Mouse (Mus musculus) midbrain, embryonic 11.5 days (tissue): ENCODE data around the gene Mief2. TPM values are rescaled to one million over a fixed set of nuclear protein-coding genes. Genes with fewer than 3 reads are reported as not detected.

Experiments
- ATAC-seq: fragments of 200-750 bp; cut with Nextera tagmentation; 2 replicates; pipeline ENCODE4 v1.8.0; 2017; ENCODE audit warnings: moderate TSS enrichment, moderate library complexity; ENCODE audit not compliant: low FRiP score
- DNase-seq: peaks from one replicate; pipeline ENCODE4 v3.0.0; 2015; ENCODE audit warnings: low spot score; ENCODE audit errors: missing footprints
- H3K27ac ChIP-seq: fragments of 300-500 bp; sonication (generic); 2 replicates; pipeline ENCODE4 v1.5.1; 2014; ENCODE audit warnings: low read depth, low read length
- H3K27me3 ChIP-seq: fragments of 300-500 bp; sonication (generic); 2 replicates; pipeline ENCODE4 v1.6.1; 2014; ENCODE audit warnings: mild to moderate bottlenecking, low read length, moderate library complexity, mixed read lengths; ENCODE audit not compliant: control insufficient read depth, insufficient read depth
- H3K36me3 ChIP-seq: fragments of 300-500 bp; sonication (generic); 2 replicates; pipeline ENCODE4 v1.6.1; 2014; ENCODE audit warnings: mild to moderate bottlenecking, low read length, moderate library complexity, mixed read lengths; ENCODE audit not compliant: control insufficient read depth, insufficient read depth
- H3K4me1 ChIP-seq: fragments of 300-500 bp; sonication (generic); 2 replicates; pipeline ENCODE4 v1.6.1; 2014; ENCODE audit warnings: low read length; ENCODE audit not compliant: control insufficient read depth, insufficient read depth
- H3K4me2 ChIP-seq: fragments of 300-500 bp; sonication (generic); 2 replicates; pipeline ENCODE4 v1.6.1; 2014; ENCODE audit warnings: mild to moderate bottlenecking, moderate library complexity
- H3K4me3 ChIP-seq: fragments of 300-500 bp; sonication (generic); 2 replicates; pipeline ENCODE4 v1.5.1; 2014; ENCODE audit warnings: low read depth, low read length
- H3K9ac ChIP-seq: fragments of 300-500 bp; sonication (generic); 2 replicates; pipeline ENCODE4 v1.6.1; 2014; ENCODE audit warnings: low read length
- H3K9me3 ChIP-seq: fragments of 300-500 bp; sonication (generic); 2 replicates; pipeline ENCODE4 v1.6.1; 2016; ENCODE audit warnings: low read length; ENCODE audit not compliant: control insufficient read depth
- WGBS: fragments of 180-500 bp; shearing (Covaris S2); extraction: QIAGEN DNeasy Blood & Tissue Kit; methylation state at CpG from one replicate; pipeline ENCODE4 v1.1.7; 2014; 5-methylcytosine and 5-hydroxymethylcytosine counted together
- polyA plus RNA-seq: library from polyadenylated mRNA; unstranded; fragments of >200 nt; fragmentation: Nextera tagmentation; extraction: Ambion mirVana; gene quantifications from 2 replicates; pipeline ENCODE4 v1.2.1, GENCODE M21; 2014

The Mief2 gene
- polyA plus RNA-seq, 1 experiment from 2014 or later = 13.6 TPM

DNA sequence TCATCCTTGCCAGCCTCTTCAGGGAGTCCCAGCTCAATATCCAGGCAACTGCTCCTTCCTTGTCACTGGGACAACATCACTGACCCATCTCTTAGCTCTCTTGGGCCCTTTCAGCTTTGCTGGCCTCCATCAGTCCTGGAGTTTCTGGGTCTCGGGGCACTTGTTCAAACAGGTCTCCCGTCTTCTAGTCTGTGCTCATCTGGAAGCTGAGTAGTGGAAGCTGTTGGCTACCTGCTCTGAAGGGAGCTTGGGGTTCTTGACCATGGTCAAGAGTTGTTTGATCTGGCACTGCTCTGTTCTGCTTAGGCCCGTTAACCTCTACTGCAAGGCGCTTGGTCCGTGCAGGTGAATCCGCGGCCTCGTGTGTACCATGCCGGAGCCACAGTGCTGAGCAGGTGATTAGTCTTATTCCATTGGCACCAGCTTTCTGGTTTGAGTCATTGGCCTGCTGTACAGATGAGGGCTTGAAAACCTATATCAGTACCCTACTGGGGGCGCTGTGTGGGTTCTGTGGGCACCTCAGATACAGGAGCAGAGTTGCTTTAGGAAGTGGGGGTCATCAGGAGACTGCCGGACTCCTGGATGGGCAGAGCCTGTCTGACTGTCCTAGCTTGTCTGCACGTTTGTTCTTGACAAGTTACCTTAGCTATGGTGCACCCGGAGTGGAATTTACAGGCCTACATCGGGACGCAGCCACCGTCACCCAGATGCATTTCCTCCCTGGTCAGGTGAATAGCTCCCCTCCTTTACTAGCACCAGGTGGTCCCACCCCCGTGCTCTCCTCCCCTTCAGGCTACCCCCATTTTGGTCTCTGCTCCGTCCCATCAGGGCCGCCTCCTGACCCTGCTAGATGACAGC lies 23.9 kb upstream of the Mief2 start:
- no peak overlapping the region for H3K4me3 ChIP-seq
- H3K4me1 ChIP-seq = peaks cover 21% of the 10 kb centered on the region
- peaks cover 27% of the 10 kb centered on the region for H3K36me3 ChIP-seq
- no peak overlapping the region for H3K27ac ChIP-seq
- DNase-seq (peak; percentile 74), ATAC-seq (no peak)
- H3K4me2 ChIP-seq = no peak overlapping the region
- no peaks in the 10 kb centered on the region for H3K27me3 ChIP-seq
- no peaks in the 10 kb centered on the region for H3K9me3 ChIP-seq
- no peak overlapping the region for H3K9ac ChIP-seq
- WGBS = 92% methylated on average over 19 of the region's 19 CpGs

DNA sequence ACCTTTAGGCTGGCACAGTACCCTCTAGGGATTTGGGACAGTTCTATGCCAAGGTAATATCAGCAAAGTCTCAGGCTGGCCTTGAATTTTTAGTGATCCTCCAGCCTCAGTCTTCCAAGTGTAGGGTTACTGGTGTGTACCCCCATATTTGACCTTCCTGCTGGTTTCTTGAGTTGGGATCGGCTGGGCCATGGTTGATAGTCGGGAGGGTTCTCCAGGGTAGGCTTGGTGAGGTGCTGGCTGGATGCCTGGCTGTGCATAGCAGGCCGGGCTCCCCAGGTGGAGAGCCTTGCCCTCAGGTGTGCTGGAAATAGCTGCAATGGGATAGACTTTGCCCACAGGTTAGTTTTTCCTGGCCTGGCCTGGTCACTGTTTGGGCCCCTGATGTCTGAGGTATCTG lies 22.9 kb upstream of the Mief2 start:
- peaks cover 36% of the 10 kb centered on the region for H3K36me3 ChIP-seq
- DNase-seq (peak; percentile 72), ATAC-seq (no peak)
- no peaks in the 10 kb centered on the region for H3K9me3 ChIP-seq
- H3K27ac ChIP-seq = no peak overlapping the region
- no peak overlapping the region for H3K4me2 ChIP-seq
- 94% methylated on average over 3 of the region's 3 CpGs for WGBS
- H3K9ac ChIP-seq = no peak overlapping the region
- H3K4me1 ChIP-seq = peaks cover 21% of the 10 kb centered on the region
- no peaks in the 10 kb centered on the region for H3K27me3 ChIP-seq
- no peak overlapping the region for H3K4me3 ChIP-seq

DNA sequence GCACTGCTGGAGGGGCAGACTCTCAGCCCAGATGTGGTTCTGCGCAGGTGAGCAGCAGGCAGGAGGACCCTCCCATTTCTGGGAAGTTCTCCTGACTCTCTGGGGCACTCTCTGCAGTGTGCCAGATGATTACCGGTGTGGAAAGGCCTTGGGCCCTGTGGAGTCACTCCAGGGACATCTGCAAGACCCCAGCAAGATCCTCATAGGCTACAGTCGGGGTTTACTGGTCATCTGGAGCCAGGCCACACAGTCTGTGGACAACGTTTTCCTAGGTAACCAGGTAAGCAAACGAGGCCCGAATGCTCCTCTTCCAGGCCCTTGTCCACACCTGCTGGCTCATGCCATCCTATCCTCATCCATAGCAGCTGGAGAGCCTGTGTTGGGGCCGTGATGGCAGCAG lies 22.1 kb upstream of the Mief2 start:
- peak; percentile 61 for DNase-seq
- no peaks in the 10 kb centered on the region for H3K9me3 ChIP-seq
- H3K4me2 ChIP-seq = no peak overlapping the region
- no peak overlapping the region for H3K9ac ChIP-seq
- H3K4me1 ChIP-seq = peaks cover 14% of the 10 kb centered on the region
- ATAC-seq = no peak
- peaks cover 44% of the 10 kb centered on the region for H3K36me3 ChIP-seq
- no peak overlapping the region for H3K4me3 ChIP-seq
- no peaks in the 10 kb centered on the region for H3K27me3 ChIP-seq
- no peak overlapping the region for H3K27ac ChIP-seq
- 93% methylated on average over 7 of the region's 7 CpGs for WGBS

DNA sequence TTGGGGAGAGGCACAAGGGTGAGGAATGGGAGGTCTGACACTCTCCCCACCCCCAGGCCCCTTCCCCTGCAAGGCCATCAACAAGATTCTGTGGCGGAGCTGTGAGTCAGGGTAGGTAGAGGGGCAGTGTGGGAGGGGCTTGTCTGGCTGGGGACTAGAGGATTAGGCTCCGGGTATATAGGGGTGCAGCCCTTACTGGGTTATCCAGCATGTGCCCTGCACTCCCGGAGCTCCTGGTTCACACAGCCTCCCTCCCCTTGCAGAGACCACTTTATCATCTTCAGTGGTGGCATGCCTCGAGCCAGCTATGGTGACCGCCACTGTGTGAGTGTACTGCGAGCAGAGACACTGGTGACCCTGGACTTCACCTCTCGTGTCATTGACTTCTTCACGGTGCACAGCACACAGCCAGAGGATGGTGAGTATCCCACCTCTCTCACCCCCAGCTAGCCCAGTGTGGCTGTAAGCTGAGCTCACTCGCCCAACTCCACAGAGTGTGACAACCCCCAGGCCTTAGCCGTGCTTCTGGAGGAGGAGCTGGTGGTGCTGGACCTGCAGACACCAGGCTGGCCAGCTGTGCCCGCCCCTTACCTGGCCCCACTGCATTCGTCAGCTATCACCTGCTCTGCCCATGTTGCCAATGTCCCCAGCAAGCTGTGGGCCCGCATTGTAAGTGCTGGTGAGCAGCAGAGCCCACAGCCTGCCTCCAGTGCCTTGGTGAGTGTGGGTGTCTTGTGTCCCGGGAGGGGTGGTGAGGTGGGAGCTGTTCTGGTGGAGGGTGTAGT lies 21.3 kb upstream of the Mief2 start:
- Histone ChIP-seq H3K36me3 (peaks cover 52% of the 10 kb centered on the region), H3K4me3 (no peak overlapping the region), H3K9me3 (no peaks in the 10 kb centered on the region), H3K4me1 (peaks cover 6% of the 10 kb centered on the region), H3K27me3 (no peaks in the 10 kb centered on the region), H3K9ac (no peak overlapping the region), H3K4me2 (no peak overlapping the region), H3K27ac (no peak overlapping the region)
- DNase-seq = peak; percentile 62
- no peak for ATAC-seq
- 87% methylated on average over 14 of the region's 14 CpGs for WGBS

DNA sequence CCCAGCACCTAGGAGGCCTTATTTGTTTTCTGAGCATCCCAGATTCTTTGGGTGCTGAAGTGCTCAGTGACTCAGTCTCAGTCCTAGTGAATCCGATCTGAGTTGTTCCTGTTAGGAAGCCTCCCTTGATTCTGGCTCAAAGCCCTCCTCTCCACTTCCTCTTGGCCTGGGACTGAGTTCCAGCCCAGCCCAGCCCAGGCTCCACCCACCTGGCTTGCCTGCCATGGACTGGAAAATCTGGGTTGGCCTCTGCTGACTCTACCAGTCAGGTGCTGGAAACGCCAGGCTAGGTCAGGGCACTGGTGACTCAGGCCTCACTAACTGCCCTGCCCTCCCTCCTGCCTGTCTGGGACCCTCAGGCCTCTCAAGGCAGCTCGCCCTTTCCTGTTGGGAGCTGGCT lies 20.5 kb upstream of the Mief2 start:
- no peak overlapping the region for H3K4me3 ChIP-seq
- peaks cover 58% of the 10 kb centered on the region for H3K36me3 ChIP-seq
- H3K9me3 ChIP-seq = no peaks in the 10 kb centered on the region
- no peak overlapping the region for H3K9ac ChIP-seq
- ATAC-seq = no peak
- H3K27ac ChIP-seq = no peak overlapping the region
- H3K4me1 ChIP-seq = 0 out of 2 replicates have a peak, but pooled peaks cover 3% of the 10 kb centered on the region
- no peak for DNase-seq
- WGBS = 83% methylated on average over 3 of the region's 3 CpGs
- H3K4me2 ChIP-seq = no peak overlapping the region
- H3K27me3 ChIP-seq = no peaks in the 10 kb centered on the region

DNA sequence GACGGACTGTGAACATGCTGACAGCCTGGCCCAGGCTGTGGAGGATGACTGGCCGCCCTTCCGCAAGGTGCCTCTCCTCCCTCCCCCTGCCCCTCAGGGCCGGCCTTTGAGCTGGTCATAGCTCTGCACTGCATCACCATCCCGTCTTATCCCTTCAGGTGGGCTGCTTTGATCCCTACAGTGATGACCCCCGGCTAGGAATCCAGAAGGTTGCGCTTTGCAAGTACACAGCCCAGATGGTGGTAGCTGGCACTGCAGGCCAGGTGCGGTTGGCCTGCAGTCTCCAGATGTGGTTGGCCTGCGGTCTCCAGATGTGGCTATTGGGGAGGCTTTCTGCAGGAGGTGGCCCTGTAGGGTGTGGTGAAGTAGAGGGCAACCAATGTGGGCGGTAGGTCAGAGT lies 19.6 kb upstream of the Mief2 start:
- DNase-seq (no peak), ATAC-seq (no peak)
- Histone ChIP-seq H3K27ac (no peak overlapping the region), H3K4me3 (no peak overlapping the region), H3K27me3 (no peaks in the 10 kb centered on the region), H3K9me3 (no peaks in the 10 kb centered on the region), H3K36me3 (peaks cover 67% of the 10 kb centered on the region), H3K4me2 (no peak overlapping the region), H3K4me1 (no peaks in the 10 kb centered on the region), H3K9ac (no peak overlapping the region)
- WGBS = 90% methylated on average over 10 of the region's 10 CpGs

DNA sequence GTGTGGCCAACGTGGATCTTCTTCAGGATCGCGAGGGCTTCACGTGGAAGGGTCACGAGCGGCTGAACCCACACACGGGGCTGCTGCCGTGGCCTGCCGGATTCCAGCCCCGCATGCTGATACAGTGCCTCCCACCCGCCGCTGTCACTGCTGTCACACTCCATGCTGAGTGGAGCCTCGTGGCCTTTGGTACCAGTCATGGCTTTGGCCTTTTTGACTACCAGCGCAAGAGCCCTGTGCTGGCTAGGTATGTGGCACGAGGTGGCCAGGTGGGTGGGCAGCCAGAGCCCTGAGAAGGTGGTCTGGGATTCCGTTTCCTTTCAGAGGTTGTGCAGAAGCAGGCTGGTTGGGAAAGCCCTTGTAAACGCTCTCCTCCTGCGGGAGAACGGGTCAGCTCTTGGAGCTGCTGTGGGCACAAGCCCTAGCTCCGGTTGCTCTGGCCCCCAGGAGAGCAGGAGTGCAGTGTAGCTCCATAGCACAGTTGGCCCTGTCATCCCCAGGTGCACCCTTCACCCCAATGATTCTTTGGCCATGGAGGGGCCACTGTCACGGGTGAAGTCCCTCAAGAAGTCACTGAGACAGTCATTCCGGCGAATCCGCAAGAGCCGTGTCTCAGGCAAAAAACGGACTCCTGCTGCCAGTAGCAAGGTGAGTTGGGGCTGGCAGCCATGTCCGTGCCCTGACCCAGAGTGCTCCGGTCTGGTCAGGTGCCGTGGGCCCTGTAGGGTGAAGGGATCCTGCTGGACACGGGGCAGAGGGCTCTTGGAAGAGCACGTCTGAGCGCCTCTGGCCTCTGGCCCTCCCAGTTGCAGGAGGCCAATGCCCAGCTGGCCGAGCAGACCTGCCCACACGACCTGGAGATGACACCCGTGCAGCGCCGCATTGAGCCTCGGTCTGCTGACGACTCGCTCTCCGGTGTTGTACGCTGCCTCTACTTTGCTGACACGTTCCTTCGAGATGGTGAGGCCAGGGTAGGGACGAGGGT lies 18.4 kb upstream of the Mief2 start:
- H3K27me3 ChIP-seq = no peaks in the 10 kb centered on the region
- peaks cover 72% of the 10 kb centered on the region for H3K36me3 ChIP-seq
- no peak overlapping the region for H3K4me2 ChIP-seq
- H3K27ac ChIP-seq = no peak overlapping the region
- H3K4me3 ChIP-seq = no peak overlapping the region
- no peak for ATAC-seq
- DNase-seq = peak; percentile 47
- H3K9ac ChIP-seq = no peak overlapping the region
- H3K4me1 ChIP-seq = no peaks in the 10 kb centered on the region
- no peaks in the 10 kb centered on the region for H3K9me3 ChIP-seq
- WGBS = 92% methylated on average over 45 of the region's 45 CpGs

DNA sequence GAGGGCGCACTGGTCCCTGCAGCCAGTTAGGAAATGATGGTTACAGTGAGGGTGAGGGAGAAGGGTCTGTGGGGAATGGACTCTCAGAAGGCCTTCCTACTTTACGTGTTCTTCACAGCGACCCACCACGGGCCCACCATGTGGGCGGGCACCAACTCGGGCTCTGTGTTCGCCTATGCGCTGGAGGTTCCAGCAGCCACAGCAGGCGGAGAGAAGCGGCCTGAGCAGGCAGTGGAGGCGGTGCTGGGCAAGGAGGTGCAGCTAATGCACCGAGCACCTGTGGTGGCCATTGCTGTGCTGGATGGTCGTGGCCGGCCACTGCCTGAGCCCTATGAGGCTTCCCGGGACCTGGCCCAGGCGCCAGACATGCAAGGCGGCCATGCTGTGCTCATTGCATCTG lies 17.0 kb upstream of the Mief2 start:
- Histone ChIP-seq H3K27ac (no peak overlapping the region), H3K9me3 (no peaks in the 10 kb centered on the region), H3K4me3 (no peak overlapping the region), H3K36me3 (peaks cover 70% of the 10 kb centered on the region), H3K27me3 (no peaks in the 10 kb centered on the region), H3K9ac (no peak overlapping the region), H3K4me1 (no peaks in the 10 kb centered on the region), H3K4me2 (no peak overlapping the region)
- DNase-seq (no peak), ATAC-seq (no peak)
- WGBS = 93% methylated on average over 16 of the region's 17 CpGs
